Mouse (Mus musculus) lung, embryonic 14.5 days (tissue): ENCODE measurements around the gene Clec11a. TPM values are rescaled to one million over a fixed set of nuclear protein-coding genes. Genes with fewer than 3 reads are reported as not detected.

ENCODE experiments used
- ATAC-seq: fragments of 200-750 bp; cut with Nextera tagmentation; 2 replicates; pipeline ENCODE4 v1.8.0; 2017; ENCODE audit warnings: mild to moderate bottlenecking, moderate TSS enrichment, moderate library complexity; ENCODE audit not compliant: insufficient read depth
- DNase-seq: peaks from one replicate; pipeline ENCODE4 v3.0.0-alpha.2; 2015
- H3K27ac ChIP-seq: fragments of 300-500 bp; sonication (generic); 2 replicates; pipeline ENCODE4 v1.5.1; 2014; ENCODE audit warnings: low read depth, mild to moderate bottlenecking, moderate library complexity
- H3K27me3 ChIP-seq: fragments of 300-500 bp; sonication (generic); 2 replicates; pipeline ENCODE4 v1.6.1; 2014; ENCODE audit warnings: low read length, control low read depth; ENCODE audit not compliant: insufficient read depth
- H3K36me3 ChIP-seq: fragments of 300-500 bp; sonication (generic); 2 replicates; pipeline ENCODE4 v1.6.1; 2014; ENCODE audit warnings: control low read depth; ENCODE audit not compliant: insufficient read depth
- H3K4me1 ChIP-seq: fragments of 300-500 bp; sonication (generic); 2 replicates; pipeline ENCODE4 v1.6.1; 2014; ENCODE audit warnings: antibody characterized with exemption, control low read depth; ENCODE audit not compliant: insufficient read depth
- H3K4me2 ChIP-seq: fragments of 300-500 bp; sonication (generic); 2 replicates; pipeline ENCODE4 v1.6.1; 2014; ENCODE audit warnings: mild to moderate bottlenecking
- H3K4me3 ChIP-seq: fragments of 300-500 bp; sonication (generic); 2 replicates; pipeline ENCODE4 v1.5.1; 2014; ENCODE audit warnings: low read depth, low read length
- H3K9ac ChIP-seq: fragments of 300-500 bp; sonication (generic); 2 replicates; pipeline ENCODE4 v1.6.1; 2014
- H3K9me3 ChIP-seq: fragments of 300-500 bp; sonication (generic); 2 replicates; pipeline ENCODE4 v1.6.1; 2016; ENCODE audit warnings: low read depth, low read length, control low read depth
- CTCF ChIP-seq: IDR thresholded peaks from 2 replicates; pipeline ENCODE4 v1.5.1; 2016; ENCODE audit warnings: antibody characterized with exemption, low read depth
- WGBS: fragments of 180-500 bp; shearing (Covaris S2); extraction: QIAGEN DNeasy Blood & Tissue Kit; methylation state at CpG from one replicate; pipeline ENCODE4 v1.1.7; 2014; 5-methylcytosine and 5-hydroxymethylcytosine counted together
- polyA plus RNA-seq: library from polyadenylated mRNA; unstranded; fragments of >200 nt; fragmentation: Nextera tagmentation; extraction: Ambion mirVana; gene quantifications from 2 replicates; pipeline ENCODE4 v1.2.1, GENCODE M21; 2014

Gene Clec11a
- polyA plus RNA-seq, 1 experiment from 2014 or later: 1.8 TPM

- Histone ChIP-seq H3K27me3 (peaks cover 3% of the 10 kb centered on the region; the same call in 1 of the 2 replicates), H3K4me2 (no peak overlapping the region), H3K9ac (no peak overlapping the region), H3K9me3 (no peaks in the 10 kb centered on the region), H3K36me3 (no peaks in the 10 kb centered on the region), H3K4me1 (no peaks in the 10 kb centered on the region), H3K4me3 (no peak overlapping the region), H3K27ac (no peak overlapping the region)
- DNase-seq (no peak), ATAC-seq (no peak)
- 80% methylated on average over 2 of the region's 2 CpGs for WGBS
- TF ChIP-seq CTCF: no peak
Observed at GRCm38 (mm10) chr7:44269397-44269796, 37.3 kb downstream of the Clec11a start.

GRCm38 (mm10) chr7:44268117-44268516 lies 38.6 kb downstream of the Clec11a start:
- ATAC-seq (no peak), DNase-seq (no peak)
- no peak overlapping the region for H3K27ac ChIP-seq
- H3K9me3 ChIP-seq: no peaks in the 10 kb centered on the region
- no peak overlapping the region for H3K9ac ChIP-seq
- no peak overlapping the region for H3K4me3 ChIP-seq
- H3K27me3 ChIP-seq: peaks cover 3% of the 10 kb centered on the region; the same call in 1 of the 2 replicates
- no peaks in the 10 kb centered on the region for H3K4me1 ChIP-seq
- no peak overlapping the region for H3K4me2 ChIP-seq
- no peaks in the 10 kb centered on the region for H3K36me3 ChIP-seq
- TF ChIP-seq CTCF: no peak
- 70% methylated on average over 11 of the region's 11 CpGs for WGBS

GRCm38 (mm10) chr7:44262791-44263643 lies 43.7 kb downstream of the Clec11a start:
- peaks cover 5% of the 10 kb centered on the region; the same call in 1 of the 2 replicates for H3K27me3 ChIP-seq
- H3K36me3 ChIP-seq: no peaks in the 10 kb centered on the region
- TF ChIP-seq CTCF: peak; percentile 98
- DNase-seq: peak; percentile 99
- peak overlapping the region; percentile 52 for H3K4me2 ChIP-seq
- H3K9me3 ChIP-seq: no peaks in the 10 kb centered on the region
- 2% methylated on average over 34 of the region's 34 CpGs for WGBS
- ATAC-seq: peak; percentile 83
- no peak overlapping the region for H3K27ac ChIP-seq
- H3K4me3 ChIP-seq: peak overlapping the region; percentile 0; the same call in 1 of the 2 replicates
- H3K9ac ChIP-seq: no peak overlapping the region
- no peaks in the 10 kb centered on the region for H3K4me1 ChIP-seq

- DNase-seq (no peak), ATAC-seq (no peak)
- no peak for TF ChIP-seq CTCF
- no peaks in the 10 kb centered on the region for H3K9me3 ChIP-seq
- no peak within 1 kb of the TSS for H3K4me2 ChIP-seq
- no peaks in the 10 kb centered on the region for H3K4me1 ChIP-seq
- H3K4me3 ChIP-seq: no peak within 1 kb of the TSS
- H3K9ac ChIP-seq: no peak within 1 kb of the TSS
- H3K36me3 ChIP-seq: no peaks in the 10 kb centered on the region
- H3K27ac ChIP-seq: no peak within 1 kb of the TSS
- WGBS: 40% methylated on average over 5 of the region's 5 CpGs
- H3K27me3 ChIP-seq: peaks cover 5% of the 10 kb centered on the region; the same call in 1 of the 2 replicates
Observed at GRCm38 (mm10) chr7:44261147-44261546, 45.6 kb downstream of the Clec11a start, which contains the start of gene Gm15517. Gene Gm15517 (plus strand): TSS chr7:44261447.

- no peak for TF ChIP-seq CTCF
- DNase-seq (no peak), ATAC-seq (no peak)
- H3K9me3 ChIP-seq: no peaks in the 10 kb centered on the region
- H3K4me3 ChIP-seq: no peak overlapping the region
- 64% methylated on average over 6 of the region's 6 CpGs for WGBS
- no peaks in the 10 kb centered on the region for H3K4me1 ChIP-seq
- H3K27ac ChIP-seq: no peak overlapping the region
- peaks cover 5% of the 10 kb centered on the region; the same call in 1 of the 2 replicates for H3K27me3 ChIP-seq
- H3K36me3 ChIP-seq: no peaks in the 10 kb centered on the region
- H3K9ac ChIP-seq: no peak overlapping the region
- H3K4me2 ChIP-seq: no peak overlapping the region
Observed at GRCm38 (mm10) chr7:44260410-44260809, 46.3 kb downstream of the Clec11a start.

DNA sequence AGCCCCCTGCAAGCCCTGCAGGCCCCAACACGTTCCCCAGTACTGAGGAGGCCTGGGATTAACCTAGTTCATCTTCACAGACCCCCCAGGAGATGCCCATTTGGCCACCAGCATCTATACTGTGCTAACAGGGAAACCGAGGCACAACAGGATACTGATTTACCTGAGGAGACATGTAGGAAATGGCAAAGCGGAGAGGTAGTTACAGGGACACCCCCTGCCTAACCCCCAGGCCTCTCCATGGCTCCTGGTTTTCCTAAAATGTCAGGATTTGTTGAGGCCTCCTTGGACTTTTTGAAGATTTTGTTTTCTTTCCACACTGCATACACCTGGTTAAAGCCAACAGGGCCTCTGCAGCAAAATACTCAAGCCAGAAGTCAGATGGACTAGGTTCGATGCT lies 49.4 kb downstream of the Clec11a start, which contains the start of gene Acp4:
TSS of gene Acp4 (minus strand) at position 101 of the 400 bp plus-strand sequence.
- Histone ChIP-seq H3K9me3 (no peaks in the 10 kb centered on the region), H3K4me3 (no peak within 1 kb of the TSS), H3K27ac (no peak within 1 kb of the TSS), H3K9ac (no peak within 1 kb of the TSS), H3K36me3 (peaks cover 18% of the 10 kb centered on the region), H3K4me1 (no peaks in the 10 kb centered on the region), H3K4me2 (no peak within 1 kb of the TSS), H3K27me3 (no peaks in the 10 kb centered on the region)
- TF ChIP-seq CTCF: no peak
- WGBS: 76% methylated on average over 4 of the region's 4 CpGs
- ATAC-seq (no peak), DNase-seq (no peak)

DNA sequence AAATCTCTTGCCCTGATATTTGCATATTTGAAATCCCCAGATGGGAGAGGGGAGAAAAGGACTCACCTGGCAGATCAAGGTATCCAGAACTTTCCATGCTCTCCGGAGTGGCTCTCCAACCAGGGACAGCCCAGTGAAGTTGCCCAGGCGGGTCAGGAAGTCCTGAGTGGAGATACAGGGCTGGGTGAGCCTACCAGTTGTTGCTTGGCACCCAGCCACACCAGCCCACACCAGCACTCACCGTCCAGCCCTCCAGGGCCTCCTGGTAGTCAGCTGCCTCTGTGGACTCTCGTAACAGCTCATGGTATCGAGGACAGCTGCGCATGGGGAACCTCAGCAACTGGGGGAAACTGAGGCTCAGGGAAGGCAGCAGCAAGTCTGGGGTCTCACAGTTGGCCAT lies 51.8 kb downstream of the Clec11a start:
- Histone ChIP-seq H3K4me1 (no peaks in the 10 kb centered on the region), H3K4me2 (no peak overlapping the region), H3K9me3 (no peaks in the 10 kb centered on the region), H3K4me3 (no peak overlapping the region), H3K27me3 (no peaks in the 10 kb centered on the region), H3K27ac (no peak overlapping the region), H3K9ac (no peak overlapping the region), H3K36me3 (peaks cover 33% of the 10 kb centered on the region)
- 65% methylated on average over 6 of the region's 6 CpGs for WGBS
- 0 out of 2 replicates have a peak, but pooled peaks have one; percentile 9 for ATAC-seq
- DNase-seq: peak; percentile 19
- TF ChIP-seq CTCF: no peak
